Mouse (Mus musculus) erythroblast, embryonic 14.5 days (primary cell): ENCODE measurements at regions not wholly inside any gene's neighbourhood (a gene's known extent, or its start where the extent isn't known, plus 50 kb on each side); places are given as distances from the start of the nearest gene placed in this dataset.

Source experiments
- H3K27me3 ChIP-seq: 2 replicates; pipeline ENCODE4 v1.6.1; 2012; ENCODE audit warnings: inconsistent platforms; ENCODE audit not compliant: control insufficient read depth
- H3K36me3 ChIP-seq: 2 replicates; pipeline ENCODE4 v1.6.1; 2012; ENCODE audit warnings: mild to moderate bottlenecking, inconsistent platforms; ENCODE audit not compliant: control insufficient read depth
- H3K4me1 ChIP-seq: 2 replicates; pipeline ENCODE4 v1.6.1; 2012; ENCODE audit warnings: inconsistent platforms; ENCODE audit not compliant: control insufficient read depth
- H3K4me3 ChIP-seq: replicated peaks from 2 replicates; pipeline ENCODE3; 2012; ENCODE audit warnings: moderate library complexity, mild to moderate bottlenecking, inconsistent platforms
- H3K9me3 ChIP-seq: 2 replicates; pipeline ENCODE4 v1.6.1; 2012; ENCODE audit warnings: low read length, inconsistent platforms, mixed read lengths; ENCODE audit not compliant: control insufficient read depth
- GATA1 ChIP-seq: IDR thresholded peaks from 2 replicates; pipeline ENCODE4 v1.6.1; 2012; ENCODE audit warnings: low read length, inconsistent platforms, mixed read lengths
- TAL1 ChIP-seq: IDR thresholded peaks from 3 replicates; pipeline ENCODE4 v1.6.1; 2012; ENCODE audit warnings: low read length, inconsistent platforms, mixed read lengths

GRCm38 (mm10) chr11:45173546-45173945, 556.4 kb downstream of the Ebf1 start:
- Histone ChIP-seq H3K9me3 (no peaks in the 10 kb centered on the region; the same call in 1 of the 2 replicates), H3K36me3 (no peaks in the 10 kb centered on the region), H3K27me3 (no peaks in the 10 kb centered on the region), H3K4me3 (no peak overlapping the region), H3K4me1 (no peaks in the 10 kb centered on the region)
- TF ChIP-seq GATA1 (no peak), TAL1 (no peak)

GRCm38 (mm10) chr11:45174071-45174470, 557.0 kb downstream of the Ebf1 start:
- no peaks in the 10 kb centered on the region for H3K27me3 ChIP-seq
- TF ChIP-seq TAL1 (no peak), GATA1 (no peak)
- no peaks in the 10 kb centered on the region; the same call in 1 of the 2 replicates for H3K9me3 ChIP-seq
- H3K36me3 ChIP-seq, result no peaks in the 10 kb centered on the region
- H3K4me1 ChIP-seq, result no peaks in the 10 kb centered on the region
- H3K4me3 ChIP-seq, result no peak overlapping the region

GRCm38 (mm10) chr11:45174811-45175798, 558.0 kb downstream of the Ebf1 start:
- TF ChIP-seq TAL1, result no peak
- TF ChIP-seq GATA1, result no peak
- no peaks in the 10 kb centered on the region for H3K36me3 ChIP-seq
- no peaks in the 10 kb centered on the region for H3K27me3 ChIP-seq
- no peaks in the 10 kb centered on the region for H3K4me1 ChIP-seq
- H3K9me3 ChIP-seq, result no peaks in the 10 kb centered on the region; the same call in 1 of the 2 replicates
- no peak overlapping the region for H3K4me3 ChIP-seq

GRCm38 (mm10) chr11:45176971-45177370, 559.9 kb downstream of the Ebf1 start:
- Histone ChIP-seq H3K27me3 (no peaks in the 10 kb centered on the region), H3K4me3 (no peak overlapping the region), H3K4me1 (no peaks in the 10 kb centered on the region), H3K36me3 (no peaks in the 10 kb centered on the region), H3K9me3 (no peaks in the 10 kb centered on the region; the same call in 1 of the 2 replicates)
- no peak for TF ChIP-seq TAL1
- TF ChIP-seq GATA1, result no peak

GRCm38 (mm10) chr11:45178036-45178435, 560.9 kb downstream of the Ebf1 start:
- Histone ChIP-seq H3K36me3 (no peaks in the 10 kb centered on the region), H3K27me3 (no peaks in the 10 kb centered on the region), H3K4me3 (no peak overlapping the region), H3K9me3 (no peaks in the 10 kb centered on the region), H3K4me1 (no peaks in the 10 kb centered on the region)
- no peak for TF ChIP-seq GATA1
- no peak for TF ChIP-seq TAL1

- Histone ChIP-seq H3K36me3 (no peaks in the 10 kb centered on the region), H3K27me3 (no peaks in the 10 kb centered on the region), H3K4me1 (no peaks in the 10 kb centered on the region), H3K4me3 (no peak overlapping the region), H3K9me3 (no peaks in the 10 kb centered on the region)
- TF ChIP-seq TAL1 (no peak), GATA1 (no peak)
Measured at GRCm38 (mm10) chr11:45179019-45179418, 561.9 kb downstream of the Ebf1 start.

- no peaks in the 10 kb centered on the region for H3K27me3 ChIP-seq
- no peaks in the 10 kb centered on the region for H3K4me1 ChIP-seq
- TF ChIP-seq TAL1, result no peak
- no peak for TF ChIP-seq GATA1
- H3K9me3 ChIP-seq, result no peaks in the 10 kb centered on the region
- no peak overlapping the region for H3K4me3 ChIP-seq
- H3K36me3 ChIP-seq, result no peaks in the 10 kb centered on the region
Measured at GRCm38 (mm10) chr11:45190601-45191370, 573.7 kb downstream of the Ebf1 start.

GRCm38 (mm10) chr11:45191392-45192189, 574.5 kb downstream of the Ebf1 start:
- Histone ChIP-seq H3K36me3 (no peaks in the 10 kb centered on the region), H3K4me3 (no peak overlapping the region), H3K9me3 (no peaks in the 10 kb centered on the region), H3K4me1 (no peaks in the 10 kb centered on the region), H3K27me3 (no peaks in the 10 kb centered on the region)
- TF ChIP-seq TAL1, result no peak
- TF ChIP-seq GATA1, result no peak

- Histone ChIP-seq H3K36me3 (no peaks in the 10 kb centered on the region), H3K27me3 (no peaks in the 10 kb centered on the region), H3K4me3 (no peak overlapping the region), H3K4me1 (no peaks in the 10 kb centered on the region), H3K9me3 (no peaks in the 10 kb centered on the region)
- no peak for TF ChIP-seq TAL1
- TF ChIP-seq GATA1, result no peak
Measured at GRCm38 (mm10) chr11:45193319-45193718, 576.2 kb downstream of the Ebf1 start.
